Mouse (Mus musculus) embryonic fibroblast, embryonic 13.5 days (primary cell): ENCODE data around the gene Pdik1l.

Experiments used
- CTCF ChIP-seq: IDR thresholded peaks from 2 replicates; pipeline ENCODE4 v1.5.1; 2011; ENCODE audit warnings: mild to moderate bottlenecking, control low read depth, low read length, moderate library complexity, borderline replicate concordance; ENCODE audit not compliant: insufficient read depth
- POLR2A ChIP-seq: IDR thresholded peaks from 2 replicates; pipeline ENCODE4 v1.6.1; 2011; ENCODE audit warnings: low read depth, mild to moderate bottlenecking, control low read depth, low read length, moderate library complexity

- TF ChIP-seq POLR2A (0 out of 2 replicates have a peak, but pooled peaks have one; percentile 9), CTCF (no peak)
Measured at GRCm38 (mm10) chr4:134286226-134287167, 1.2 kb downstream of the Pdik1l start.
